Mouse (Mus musculus) lung, postnatal 0 days (tissue): ENCODE results near the gene Mrvi1.

Experiments
- CTCF ChIP-seq: IDR thresholded peaks from 2 replicates; pipeline ENCODE4 v1.5.1; 2016; ENCODE audit warnings: antibody characterized with exemption, mild to moderate bottlenecking
- EP300 ChIP-seq: IDR thresholded peaks from 2 replicates; pipeline ENCODE4 v1.6.1; 2016; ENCODE audit warnings: antibody characterized with exemption, mild to moderate bottlenecking, control low read depth

GRCm38 (mm10) chr7:110966853-110967252 lies 15.4 kb downstream of the Mrvi1 start:
- TF ChIP-seq CTCF (no peak), EP300 (no peak)
